Mouse (Mus musculus) naive thymus-derived CD4-positive, alpha-beta T cell, adult 2 months (primary cell): ENCODE data around the gene Cdk4.
"Not testable (repeated sequence)": the region's sequence is repeated elsewhere in the genome, so short reads cannot be mapped to it uniquely, and the experiment has no call there.

Experiments used
- DNase-seq: peaks from one replicate; pipeline ENCODE4 v3.0.0-alpha.2; 2011; ENCODE audit warnings: low read depth

Cdk4 gene

GRCm38 (mm10) chr10:127058161-127058560 is 5.2 kb upstream of the Cdk4 start:
- DNase-seq = peak; percentile 90

- DNase-seq = no peak
Observed at GRCm38 (mm10) chr10:127058708-127059107, 4.6 kb upstream of the Cdk4 start.

- DNase-seq = no peak
Observed at GRCm38 (mm10) chr10:127059174-127059967, 4.0 kb upstream of the Cdk4 start.

- peak; percentile 82 for DNase-seq
Observed at GRCm38 (mm10) chr10:127059968-127060916, 3.1 kb upstream of the Cdk4 start, which contains the start of gene March9. Gene March9 (minus strand): TSS chr10:127060184.

- DNase-seq = no peak
Observed at GRCm38 (mm10) chr10:127061085-127061484, 2.2 kb upstream of the Cdk4 start.

GRCm38 (mm10) chr10:127061513-127061912 is 1.8 kb upstream of the Cdk4 start:
- DNase-seq = no peak

- not testable (repeated sequence) for DNase-seq
Observed at GRCm38 (mm10) chr10:127062101-127062500, 1.2 kb upstream of the Cdk4 start.

- DNase-seq = no peak
Observed at GRCm38 (mm10) chr10:127062503-127062902, 831 bp upstream of the Cdk4 start.

GRCm38 (mm10) chr10:127063913-127064870 is 858 bp downstream of the Cdk4 start:
- peak; percentile 46 for DNase-seq

GRCm38 (mm10) chr10:127065981-127066380 is 2.6 kb downstream of the Cdk4 start:
- DNase-seq = no peak

GRCm38 (mm10) chr10:127066519-127067018 is 3.2 kb downstream of the Cdk4 start:
- DNase-seq = no peak

- DNase-seq = no peak
Observed at GRCm38 (mm10) chr10:127068360-127069038, 5.2 kb downstream of the Cdk4 start.

- no peak for DNase-seq
Observed at GRCm38 (mm10) chr10:127069281-127070189, 6.2 kb downstream of the Cdk4 start.

GRCm38 (mm10) chr10:127070190-127071121 is 7.1 kb downstream of the Cdk4 start, which contains the start of gene Tspan31:
Gene Tspan31 (minus strand): TSS chr10:127070264.
- DNase-seq = peak; percentile 75

- no peak for DNase-seq
Observed at GRCm38 (mm10) chr10:127071203-127071602, 7.9 kb downstream of the Cdk4 start.

GRCm38 (mm10) chr10:127072270-127072669 is 8.9 kb downstream of the Cdk4 start:
- not testable (repeated sequence) for DNase-seq

- DNase-seq = not testable (repeated sequence)
Observed at GRCm38 (mm10) chr10:127072969-127073368, 9.6 kb downstream of the Cdk4 start.

- DNase-seq = no peak
Observed at GRCm38 (mm10) chr10:127073981-127074380, 10.6 kb downstream of the Cdk4 start.
